Mouse (Mus musculus): ENCODE results near the gene Fbln2. TPM values are rescaled to one million over a fixed set of nuclear protein-coding genes. Genes with fewer than 3 reads are reported as not detected.

Fbln2 gene
- polyA plus RNA-seq, 1 experiment from 2014 or later: 19.5 TPM

- Histone ChIP-seq H3K27me3 (replicated peaks; ENCODE audit: control insufficient read depth, insufficient read depth, low read length) (no peaks in the 10 kb centered on the region), H3K27ac (ENCODE audit: low read depth, low read length) (no peak overlapping the region), H3K4me3 (ENCODE audit: low read depth, low read length) (no peak overlapping the region), H3K4me2 (replicated peaks; ENCODE audit: low read depth) (no peak overlapping the region), H3K4me1 (replicated peaks; ENCODE audit: control insufficient read depth, insufficient read depth, low read length) (no peaks in the 10 kb centered on the region), H3K36me3 (ENCODE audit: control insufficient read depth, insufficient read depth) (no peaks in the 10 kb centered on the region), H3K9ac (ENCODE audit: low read depth, low read length) (no peak overlapping the region), H3K9me3 (ENCODE audit: control insufficient read depth) (no peaks in the 10 kb centered on the region)
- 68% methylated on average over 6 of the region's 6 CpGs for WGBS
- no peak for ATAC-seq
- no peak for TF ChIP-seq CTCF (IDR thresholded peaks at IDR 0.05; ENCODE audit: low read depth)
Measured at GRCm38 (mm10) chr6:91186934-91187333, 25.3 kb upstream of the Fbln2 start.

- no peak overlapping the region for H3K4me2 ChIP-seq (replicated peaks; ENCODE audit: low read depth)
- no peak for ATAC-seq
- H3K4me1 ChIP-seq (replicated peaks; ENCODE audit: control insufficient read depth, insufficient read depth, low read length): no peaks in the 10 kb centered on the region
- no peak overlapping the region for H3K27ac ChIP-seq (ENCODE audit: low read depth, low read length)
- no peak overlapping the region for H3K4me3 ChIP-seq (ENCODE audit: low read depth, low read length)
- WGBS: 69% methylated on average over 3 of the region's 3 CpGs
- no peak for TF ChIP-seq CTCF (IDR thresholded peaks at IDR 0.05; ENCODE audit: low read depth)
- H3K36me3 ChIP-seq (ENCODE audit: control insufficient read depth, insufficient read depth): no peaks in the 10 kb centered on the region
- H3K9me3 ChIP-seq (ENCODE audit: control insufficient read depth): no peaks in the 10 kb centered on the region
- H3K27me3 ChIP-seq (replicated peaks; ENCODE audit: control insufficient read depth, insufficient read depth, low read length): no peaks in the 10 kb centered on the region
- no peak overlapping the region for H3K9ac ChIP-seq (ENCODE audit: low read depth, low read length)
Measured at GRCm38 (mm10) chr6:91187871-91188270, 24.4 kb upstream of the Fbln2 start.

- H3K4me3 ChIP-seq (ENCODE audit: low read depth, low read length): no peak overlapping the region
- H3K36me3 ChIP-seq (ENCODE audit: control insufficient read depth, insufficient read depth): no peaks in the 10 kb centered on the region
- H3K4me2 ChIP-seq (replicated peaks; ENCODE audit: low read depth): no peak overlapping the region
- H3K9ac ChIP-seq (ENCODE audit: low read depth, low read length): no peak overlapping the region
- 92% methylated on average over 6 of the region's 6 CpGs for WGBS
- H3K9me3 ChIP-seq (ENCODE audit: control insufficient read depth): no peaks in the 10 kb centered on the region
- no peaks in the 10 kb centered on the region for H3K27me3 ChIP-seq (replicated peaks; ENCODE audit: control insufficient read depth, insufficient read depth, low read length)
- no peak for TF ChIP-seq CTCF (IDR thresholded peaks at IDR 0.05; ENCODE audit: low read depth)
- no peak overlapping the region for H3K27ac ChIP-seq (ENCODE audit: low read depth, low read length)
- ATAC-seq: no peak
- H3K4me1 ChIP-seq (replicated peaks; ENCODE audit: control insufficient read depth, insufficient read depth, low read length): no peaks in the 10 kb centered on the region
Measured at GRCm38 (mm10) chr6:91189971-91190370, 22.3 kb upstream of the Fbln2 start.

GRCm38 (mm10) chr6:91191465-91191864, 20.8 kb upstream of the Fbln2 start:
- 57% methylated on average over 2 of the region's 2 CpGs for WGBS
- no peak overlapping the region for H3K9ac ChIP-seq (ENCODE audit: low read depth, low read length)
- no peak for ATAC-seq
- H3K4me3 ChIP-seq (ENCODE audit: low read depth, low read length): no peak overlapping the region
- no peaks in the 10 kb centered on the region for H3K36me3 ChIP-seq (ENCODE audit: control insufficient read depth, insufficient read depth)
- H3K4me1 ChIP-seq (replicated peaks; ENCODE audit: control insufficient read depth, insufficient read depth, low read length): no peaks in the 10 kb centered on the region
- no peaks in the 10 kb centered on the region for H3K27me3 ChIP-seq (replicated peaks; ENCODE audit: control insufficient read depth, insufficient read depth, low read length)
- no peak overlapping the region for H3K4me2 ChIP-seq (replicated peaks; ENCODE audit: low read depth)
- no peak for TF ChIP-seq CTCF (IDR thresholded peaks at IDR 0.05; ENCODE audit: low read depth)
- no peak overlapping the region for H3K27ac ChIP-seq (ENCODE audit: low read depth, low read length)
- H3K9me3 ChIP-seq (ENCODE audit: control insufficient read depth): no peaks in the 10 kb centered on the region

DNA sequence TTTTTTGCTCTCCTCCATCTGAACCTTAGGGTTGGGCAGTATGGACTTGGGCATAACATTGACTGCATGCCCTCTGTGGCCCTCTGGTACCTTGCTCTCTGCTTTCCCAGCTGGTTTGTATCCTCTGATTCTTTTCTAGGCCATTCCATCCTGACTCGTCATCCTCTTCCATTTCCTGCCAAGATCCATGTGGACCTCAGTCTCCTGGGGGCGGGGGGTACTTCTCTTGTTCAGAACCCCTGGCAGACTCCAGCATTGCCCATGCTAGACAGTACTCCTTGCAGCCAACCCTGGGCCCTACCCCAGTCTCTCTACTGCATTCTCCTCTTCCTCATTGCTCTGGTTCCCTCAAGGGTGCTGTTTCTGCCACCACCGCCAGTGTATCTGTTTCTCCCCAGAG, 19.8 kb upstream of the Fbln2 start:
- ATAC-seq: no peak
- Histone ChIP-seq H3K9ac (ENCODE audit: low read depth, low read length) (no peak overlapping the region), H3K4me3 (ENCODE audit: low read depth, low read length) (no peak overlapping the region), H3K36me3 (ENCODE audit: control insufficient read depth, insufficient read depth) (no peaks in the 10 kb centered on the region), H3K27me3 (replicated peaks; ENCODE audit: control insufficient read depth, insufficient read depth, low read length) (no peaks in the 10 kb centered on the region), H3K4me2 (replicated peaks; ENCODE audit: low read depth) (no peak overlapping the region), H3K4me1 (replicated peaks; ENCODE audit: control insufficient read depth, insufficient read depth, low read length) (no peaks in the 10 kb centered on the region), H3K9me3 (ENCODE audit: control insufficient read depth) (no peaks in the 10 kb centered on the region), H3K27ac (ENCODE audit: low read depth, low read length) (no peak overlapping the region)
- WGBS: 70% methylated on average over 3 of the region's 3 CpGs
- no peak for TF ChIP-seq CTCF (IDR thresholded peaks at IDR 0.05; ENCODE audit: low read depth)

DNA sequence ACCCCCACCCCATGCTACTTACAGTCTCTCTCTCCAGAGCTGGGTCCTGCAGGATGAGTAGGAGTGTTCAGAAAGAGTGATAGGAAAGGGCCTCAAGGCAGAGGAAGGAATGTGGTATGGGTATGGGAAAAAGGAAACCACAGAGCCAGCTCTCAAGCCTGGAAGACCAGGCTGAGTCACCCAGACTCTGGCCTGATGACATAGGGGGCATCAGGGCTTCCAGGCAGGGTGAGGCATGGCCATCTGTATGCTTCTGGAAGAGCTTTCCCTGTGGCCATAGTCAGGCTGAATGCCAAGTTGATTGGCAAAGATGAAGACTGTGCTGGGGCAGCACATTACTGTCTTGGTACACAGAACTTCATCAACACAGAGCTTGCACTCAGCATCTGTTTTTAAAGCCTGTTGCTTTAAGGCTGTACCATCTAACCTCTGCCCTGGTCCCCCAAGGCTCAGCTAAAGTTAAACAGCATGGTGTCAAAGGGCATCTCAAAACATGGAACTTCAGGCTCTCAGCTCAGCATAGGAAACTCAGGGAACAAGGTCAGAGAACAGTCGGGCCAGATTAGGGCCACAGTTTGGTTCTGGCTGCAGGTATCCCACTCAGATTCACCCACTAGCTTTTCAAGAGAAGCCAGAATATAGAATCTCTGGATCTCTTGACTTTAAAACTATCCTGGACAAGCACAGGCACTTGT, 19.3 kb upstream of the Fbln2 start:
- no peaks in the 10 kb centered on the region for H3K4me1 ChIP-seq (replicated peaks; ENCODE audit: control insufficient read depth, insufficient read depth, low read length)
- TF ChIP-seq CTCF (IDR thresholded peaks at IDR 0.05; ENCODE audit: low read depth): no peak
- H3K36me3 ChIP-seq (ENCODE audit: control insufficient read depth, insufficient read depth): no peaks in the 10 kb centered on the region
- no peaks in the 10 kb centered on the region for H3K9me3 ChIP-seq (ENCODE audit: control insufficient read depth)
- no peak for ATAC-seq
- no peaks in the 10 kb centered on the region for H3K27me3 ChIP-seq (replicated peaks; ENCODE audit: control insufficient read depth, insufficient read depth, low read length)
- no peak overlapping the region for H3K9ac ChIP-seq (ENCODE audit: low read depth, low read length)
- no peak overlapping the region for H3K27ac ChIP-seq (ENCODE audit: low read depth, low read length)
- H3K4me2 ChIP-seq (replicated peaks; ENCODE audit: low read depth): no peak overlapping the region
- no peak overlapping the region for H3K4me3 ChIP-seq (ENCODE audit: low read depth, low read length)
- 43% methylated on average over 1 of the region's 1 CpGs for WGBS

DNA sequence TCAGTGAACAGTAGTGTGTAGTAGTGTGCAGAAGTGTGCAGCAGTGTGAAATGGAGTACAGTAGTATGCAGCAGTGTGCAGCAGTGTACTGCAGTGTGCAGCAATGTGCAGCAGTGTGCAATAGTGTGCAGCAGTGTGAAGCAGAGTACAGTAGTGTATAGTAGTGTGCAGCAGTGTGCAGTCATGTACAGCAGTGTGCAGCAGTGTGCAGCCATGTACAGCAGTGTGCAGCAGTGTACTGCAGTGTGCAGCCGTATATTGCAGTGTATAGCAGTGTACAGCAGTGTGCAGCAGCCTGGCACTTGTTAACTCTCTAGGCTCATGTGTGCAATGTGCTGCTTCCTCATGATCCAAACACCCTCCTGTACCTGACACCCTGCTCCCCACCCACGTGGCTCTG, 13.8 kb upstream of the Fbln2 start:
- Histone ChIP-seq H3K27ac (ENCODE audit: low read depth, low read length) (no peak overlapping the region), H3K27me3 (replicated peaks; ENCODE audit: control insufficient read depth, insufficient read depth, low read length) (no peaks in the 10 kb centered on the region), H3K4me2 (replicated peaks; ENCODE audit: low read depth) (no peak overlapping the region), H3K36me3 (ENCODE audit: control insufficient read depth, insufficient read depth) (no peaks in the 10 kb centered on the region), H3K9ac (ENCODE audit: low read depth, low read length) (no peak overlapping the region), H3K4me3 (ENCODE audit: low read depth, low read length) (no peak overlapping the region), H3K9me3 (ENCODE audit: control insufficient read depth) (no peaks in the 10 kb centered on the region), H3K4me1 (replicated peaks; ENCODE audit: control insufficient read depth, insufficient read depth, low read length) (no peaks in the 10 kb centered on the region)
- TF ChIP-seq CTCF (IDR thresholded peaks at IDR 0.05; ENCODE audit: low read depth): no peak
- WGBS: 65% methylated on average over 2 of the region's 2 CpGs
- ATAC-seq: no peak

Measured in intestine, postnatal 0 days (tissue).